Mouse (Mus musculus): Measurements from ENCODE around the gene Hba-a2.

- TF ChIP-seq CTCF (IDR thresholded peaks at IDR 0.05; ENCODE audit: borderline replicate concordance, extremely low read depth, insufficient read depth, insufficient read length) (no peak), POLR2A (IDR thresholded peaks at IDR 0.05; ENCODE audit: borderline replicate concordance, extremely low read depth, insufficient read depth, insufficient read length, poor library complexity, severe bottlenecking) (no peak)
These were observed 13.2 kb downstream of the Hba-a2 start for GRCm38 (mm10) chr11:32309446-32309845.

Data from brain, embryonic 14.5 days (tissue).